Mouse (Mus musculus) hindbrain, embryonic 10.5 days (tissue): ENCODE data around the gene Dohh. TPM values are rescaled to one million over a fixed set of nuclear protein-coding genes. Genes with fewer than 3 reads are reported as not detected.

Source experiments
- polyA plus RNA-seq: library from polyadenylated mRNA; unstranded; fragments of >200 nt; fragmentation: Nextera tagmentation; extraction: Ambion mirVana; gene quantifications from 2 replicates; pipeline ENCODE4 v1.2.1, GENCODE M21; 2016

Dohh gene
- polyA plus RNA-seq, 1 experiment from 2014 or later = 95.8 TPM

Other genes starting within 250 kb of the Dohh start
- 9.4 and 12.4 TPM in 2 replicates for gene Zbtb7a, start 249.2 kb upstream of the Dohh start, polyA plus RNA-seq
- 64.1 and 72.2 TPM in 2 replicates for gene Pias4, start 216.5 kb upstream of the Dohh start, polyA plus RNA-seq
- 495 and 570 TPM in 2 replicates for gene Eef2, start 207.8 kb upstream of the Dohh start, polyA plus RNA-seq
- gene Dapk3, start 201.4 kb upstream of the Dohh start, polyA plus RNA-seq = 58.3 and 75.6 TPM in 2 replicates
- gene 4930442H23Rik, start 200.6 kb upstream of the Dohh start, polyA plus RNA-seq = not detected in 2 replicates
- not detected in 2 replicates for gene Nmrk2, start 182.4 kb upstream of the Dohh start, polyA plus RNA-seq
- gene Atcay, start 153.6 kb upstream of the Dohh start, polyA plus RNA-seq = 7.6 and 25.9 TPM in 2 replicates
- 5.1 and 6.7 TPM in 2 replicates for gene Zfr2, start 151.3 kb upstream of the Dohh start, polyA plus RNA-seq
- gene Matk, start 131.5 kb upstream of the Dohh start, polyA plus RNA-seq = 3.9 and 4.9 TPM in 2 replicates
- gene Mrpl54, start 117.5 kb upstream of the Dohh start, polyA plus RNA-seq = 238 and 239 TPM in 2 replicates
- 46.2 and 54.6 TPM in 2 replicates for gene Apba3, start 117.5 kb upstream of the Dohh start, polyA plus RNA-seq
- gene Tjp3, start 92.8 kb upstream of the Dohh start, polyA plus RNA-seq = 7.0 and 9.0 TPM in 2 replicates
- gene Pip5k1c, start 91.5 kb upstream of the Dohh start, polyA plus RNA-seq = 62.1 and 78.5 TPM in 2 replicates
- gene Cactin, start 63.3 kb upstream of the Dohh start, polyA plus RNA-seq = 53.2 and 58.8 TPM in 2 replicates
- 3.3 and 3.6 TPM in 2 replicates for gene Tbxa2r, start 55.7 kb upstream of the Dohh start, polyA plus RNA-seq
- gene Gipc3, start 41.2 kb upstream of the Dohh start, polyA plus RNA-seq = not detected in 2 replicates
- 111 and 128 TPM in 2 replicates for gene Hmg20b, start 33.9 kb upstream of the Dohh start, polyA plus RNA-seq
- 9.2 and 12.9 TPM in 2 replicates for gene Mfsd12, start 26.9 kb upstream of the Dohh start, polyA plus RNA-seq
- gene 4930404N11Rik, start 18.6 kb upstream of the Dohh start, polyA plus RNA-seq = 0.61 and 0.62 TPM in 2 replicates
- 138 and 143 TPM in 2 replicates for gene Fzr1, start 5.9 kb upstream of the Dohh start, polyA plus RNA-seq
- gene Gm48551, start within 50 bp of the Dohh start, polyA plus RNA-seq = 4.0 and 4.8 TPM in 2 replicates
- gene Gm48552, start 4.6 kb downstream of the Dohh start, polyA plus RNA-seq = 1.0 and 2.5 TPM in 2 replicates
- 2.7 and 3.0 TPM in 2 replicates for gene Smim24, start 8.6 kb downstream of the Dohh start, polyA plus RNA-seq
- 10.5 and 16.0 TPM in 2 replicates for gene Nfic, start 71.2 kb downstream of the Dohh start, polyA plus RNA-seq
- 3.1 and 12.9 TPM in 2 replicates for gene Celf5, start 98.3 kb downstream of the Dohh start, polyA plus RNA-seq
- gene Ncln, start 112.0 kb downstream of the Dohh start, polyA plus RNA-seq = 87.4 and 92.6 TPM in 2 replicates
- 0.39 and 0.42 TPM in 2 replicates for gene S1pr4, start 115.7 kb downstream of the Dohh start, polyA plus RNA-seq
- gene Gna15, start 139.8 kb downstream of the Dohh start, polyA plus RNA-seq = 0.63 and 1.6 TPM in 2 replicates
- 71.2 and 76.9 TPM in 2 replicates for gene Gna11, start 160.8 kb downstream of the Dohh start, polyA plus RNA-seq
- 297 and 430 TPM in 2 replicates for gene Aes, start 175.1 kb downstream of the Dohh start, polyA plus RNA-seq
- 8.6 and 15.7 TPM in 2 replicates for gene Tle2, start 190.1 kb downstream of the Dohh start, polyA plus RNA-seq
- 6.9 and 7.1 TPM in 2 replicates for gene Tle6, start 216.6 kb downstream of the Dohh start, polyA plus RNA-seq
- gene BC025920, start 221.8 kb downstream of the Dohh start, polyA plus RNA-seq = 1.3 and 2.1 TPM in 2 replicates
- gene Sirt6, start 243.4 kb downstream of the Dohh start, polyA plus RNA-seq = 52.5 and 57.3 TPM in 2 replicates
- 6.8 and 7.5 TPM in 2 replicates for gene Ankrd24, start 244.1 kb downstream of the Dohh start, polyA plus RNA-seq